Mouse (Mus musculus) heart, adult 2 months (tissue): ENCODE measurements around the gene Nf2. TPM values are rescaled to one million over a fixed set of nuclear protein-coding genes. Genes with fewer than 3 reads are reported as not detected.

ENCODE experiments used
- DNase-seq, 2 experiments: peaks; one replicate each; pipeline ENCODE4 v3.0.0; 2021
- H3K27ac ChIP-seq: fragments of 200-600 bp; 2 replicates; pipeline ENCODE4 v1.8.1; 2022
- H3K27me3 ChIP-seq: fragments of 200-500 bp; 2 replicates; pipeline ENCODE4 v1.6.1; 2012; ENCODE audit warnings: mild to moderate bottlenecking, low read length, inconsistent platforms, mixed read lengths; ENCODE audit not compliant: control insufficient read depth, insufficient read depth
- H3K36me3 ChIP-seq: fragments of 200-500 bp; 2 replicates; pipeline ENCODE4 v1.6.1; 2012; ENCODE audit warnings: low read length, inconsistent platforms; ENCODE audit not compliant: control insufficient read depth, insufficient read depth
- H3K4me1 ChIP-seq: fragments of 200-500 bp; 2 replicates; pipeline ENCODE4 v1.6.1; 2011; ENCODE audit warnings: low read length; ENCODE audit not compliant: control insufficient read depth, insufficient read depth
- H3K4me3 ChIP-seq: fragments of 200-600 bp; 2 replicates; pipeline ENCODE4 v1.8.1; 2022
- H3K79me2 ChIP-seq: fragments of 200-500 bp; replicated peaks from 2 replicates; pipeline ENCODE4 v1.6.1; 2012; ENCODE audit warnings: mild to moderate bottlenecking, inconsistent platforms, low read length, moderate library complexity, mixed read lengths; ENCODE audit not compliant: control insufficient read depth, insufficient read depth
- H3K9ac ChIP-seq: fragments of 200-500 bp; 2 replicates; pipeline ENCODE4 v1.6.1; 2012; ENCODE audit warnings: low read depth, mild to moderate bottlenecking, control low read depth, inconsistent platforms, low read length, mixed read lengths
- CTCF ChIP-seq: fragments of 200-600 bp; IDR thresholded peaks from 2 replicates; pipeline ENCODE4 v1.8.1; 2022; ENCODE audit warnings: antibody characterized with exemption, mild to moderate bottlenecking, moderate library complexity
- EP300 ChIP-seq: fragments of 200-500 bp; IDR thresholded peaks from 2 replicates; pipeline ENCODE4 v1.6.1; 2011; ENCODE audit warnings: low read depth, low read length, control low read depth; ENCODE audit not compliant: insufficient read depth
- POLR2A ChIP-seq: fragments of 200-500 bp; IDR thresholded peaks from 2 replicates; pipeline ENCODE4 v1.6.1; 2011; ENCODE audit warnings: mild to moderate bottlenecking, low read depth, low read length, control low read depth; ENCODE audit not compliant: insufficient read depth
- WGBS: fragments of 180-500 bp; shearing (Covaris S2); methylation state at CpG from one replicate; pipeline ENCODE4 v1.1.7; 2018; 5-methylcytosine and 5-hydroxymethylcytosine counted together
- intact Hi-C: fragments of 180-260 bp; cut with DNase I; formaldehyde crosslinking; loops from one replicate; pipeline ENCODE4 v1.15.1; 2025
- microRNA-seq, 2 experiments: library from miRNA; unstranded; fragments of <30 nt; microRNA quantifications; one replicate each; pipeline ENCODE4 v1.2.0; 2021
- polyA plus RNA-seq: library from polyadenylated mRNA; depleted of rRNA; stranded (reverse); fragments of >200 nt; gene quantifications from 2 replicates; pipeline ENCODE4 v1.2.3, GENCODE M21; 2012; rRNA removed
- total RNA-seq, 2 experiments: library from RNA; stranded (reverse); gene quantifications; 2 replicates each; pipeline ENCODE4 v1.2.3; 2021

The Nf2 gene
- total and polyA plus RNA-seq, 3 experiments, result 57.1 to 85.0 (median 77.1) TPM

GRCm38 (mm10) chr11:4719961-4720360 lies 129.4 kb downstream of the Nf2 start:
- H3K4me1 ChIP-seq, result peaks cover 8% of the 10 kb centered on the region; the same call in 1 of the 2 replicates
- H3K9ac ChIP-seq, result no peak overlapping the region
- H3K27ac ChIP-seq, result no peak overlapping the region
- TF ChIP-seq EP300, result no peak
- no peak for TF ChIP-seq CTCF
- no peak for TF ChIP-seq POLR2A
- 93% methylated on average over 9 of the region's 9 CpGs for WGBS
- H3K27me3 ChIP-seq, result no peaks in the 10 kb centered on the region
- H3K36me3 ChIP-seq, result no peaks in the 10 kb centered on the region
- no peak for DNase-seq
- intact Hi-C loops, result loop anchor here (5.0 kb wide), 1 partner anchor 117 kb away; no protein-coding TSS in a partner anchor
- 0 out of 2 replicates have a peak, but pooled peaks cover 1% of the 10 kb centered on the region for H3K79me2 ChIP-seq
- no peak overlapping the region for H3K4me3 ChIP-seq

- DNase-seq, result no peak
- no peak for TF ChIP-seq EP300
- TF ChIP-seq CTCF, result no peak
- no peak for TF ChIP-seq POLR2A
- Histone ChIP-seq H3K4me3 (no peak overlapping the region), H3K27me3 (no peaks in the 10 kb centered on the region), H3K4me1 (peaks cover 8% of the 10 kb centered on the region; the same call in 1 of the 2 replicates), H3K9ac (no peak overlapping the region), H3K36me3 (no peaks in the 10 kb centered on the region), H3K79me2 (0 out of 2 replicates have a peak, but pooled peaks cover 1% of the 10 kb centered on the region), H3K27ac (no peak overlapping the region)
- intact Hi-C loops, result loop anchor here (5.0 kb wide), 1 partner anchor 119 kb away; no protein-coding TSS in a partner anchor
- 57% methylated on average over 5 of the region's 5 CpGs for WGBS
Observed at GRCm38 (mm10) chr11:4718548-4718947, 130.8 kb downstream of the Nf2 start.

DNA sequence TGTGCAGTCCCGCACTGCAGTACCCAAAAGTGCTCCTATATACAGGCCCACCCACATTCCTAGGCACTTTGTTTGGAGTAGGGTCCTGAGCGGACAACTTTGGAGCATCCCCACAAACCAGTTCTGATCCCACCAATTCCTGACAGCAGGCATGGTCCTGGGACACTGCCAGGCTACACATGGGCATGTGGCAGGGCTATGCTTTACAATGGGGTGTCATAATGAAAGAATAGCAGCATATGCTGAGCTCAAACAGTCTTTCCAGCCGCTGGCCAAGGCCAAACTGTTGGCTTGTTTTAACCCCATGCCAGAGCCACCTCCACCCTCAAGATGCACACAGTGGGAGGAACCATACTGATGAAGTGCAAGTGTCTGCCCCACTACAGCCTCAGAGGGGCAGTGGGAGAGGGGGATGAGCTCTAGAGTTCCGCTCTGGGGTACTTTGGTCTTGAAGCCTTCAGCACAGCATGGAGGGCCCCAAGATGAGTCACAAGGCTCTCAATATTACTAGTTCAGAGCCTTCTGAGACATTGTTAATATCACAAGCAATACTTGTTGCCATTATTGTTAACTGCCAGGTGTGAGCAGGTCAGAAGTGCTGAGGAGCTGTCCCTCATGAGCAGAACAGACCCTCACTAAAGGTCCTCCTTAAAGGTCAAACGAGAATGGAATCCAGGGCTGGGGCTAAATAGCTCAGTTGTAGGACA lies 132.7 kb downstream of the Nf2 start:
- TF ChIP-seq CTCF (no peak), POLR2A (no peak), EP300 (no peak)
- Histone ChIP-seq H3K79me2 (0 out of 2 replicates have a peak, but pooled peaks cover 1% of the 10 kb centered on the region), H3K27me3 (no peaks in the 10 kb centered on the region), H3K9ac (no peak overlapping the region), H3K36me3 (no peaks in the 10 kb centered on the region), H3K4me3 (no peak overlapping the region), H3K27ac (no peak overlapping the region), H3K4me1 (peaks cover 8% of the 10 kb centered on the region; the same call in 1 of the 2 replicates)
- 95% methylated on average over 5 of the region's 5 CpGs for WGBS
- no peak for DNase-seq
- intact Hi-C loops, result loop anchor here (5.0 kb wide), 1 partner anchor 121 kb away; no protein-coding TSS in a partner anchor

Small RNA genes within 50 kb of the gene (microRNA-seq; reads per million reads assigned to microRNA genes)
- gene Mir6918, result 0 to 1.1 reads per million in 2 experiments

Other genes starting within 250 kb of the Nf2 start
- not detected for gene Gm11032, start 229.5 kb downstream of the Nf2 start, total RNA-seq
- gene Gm11032, start 229.5 kb downstream of the Nf2 start, polyA plus RNA-seq, result not detected in 2 replicates
- 10 to 100 TPM; 14.1 to 14.5 TPM for gene Ascc2, start 211.8 kb downstream of the Nf2 start, total RNA-seq
- gene Ascc2, start 211.8 kb downstream of the Nf2 start, polyA plus RNA-seq, result 9.7 and 12.6 TPM in 2 replicates
- 1,000 to 10,000 TPM; 1,404 to 1,617 TPM for gene Uqcr10, start 145.2 kb downstream of the Nf2 start, total RNA-seq
- 2,007 and 2,149 TPM in 2 replicates for gene Uqcr10, start 145.2 kb downstream of the Nf2 start, polyA plus RNA-seq
- gene Zmat5, start 144.9 kb downstream of the Nf2 start, total RNA-seq, result 10 to 100 TPM; 22.2 to 26.3 TPM
- 32.1 and 36.2 TPM in 2 replicates for gene Zmat5, start 144.9 kb downstream of the Nf2 start, polyA plus RNA-seq
- not detected for gene Cabp7, start 102.8 kb downstream of the Nf2 start, total RNA-seq
- not detected in 2 replicates for gene Cabp7, start 102.8 kb downstream of the Nf2 start, polyA plus RNA-seq
- gene Nipsnap1, start 24.4 kb upstream of the Nf2 start, total RNA-seq, result under 1 TPM; 0.50 to 0.75 TPM
- gene Nipsnap1, start 24.4 kb upstream of the Nf2 start, polyA plus RNA-seq, result 1.6 and 3.6 TPM in 2 replicates
- 10 to 100 TPM; 16.2 to 16.5 TPM for gene Thoc5, start 45.8 kb upstream of the Nf2 start, total RNA-seq
- 12.8 and 15.8 TPM in 2 replicates for gene Thoc5, start 45.8 kb upstream of the Nf2 start, polyA plus RNA-seq
- under 1 TPM in 1 of 2 experiments, not detected in 1; 0.05 TPM for gene Nefh, start 98.5 kb upstream of the Nf2 start, total RNA-seq
- gene Nefh, start 98.5 kb upstream of the Nf2 start, polyA plus RNA-seq, result 0.06 and 0.08 TPM in 2 replicates
- gene Ap1b1, start 137.3 kb upstream of the Nf2 start, total RNA-seq, result 10 to 100 TPM; 48.1 to 48.6 TPM
- 64.2 and 77.2 TPM in 2 replicates for gene Ap1b1, start 137.3 kb upstream of the Nf2 start, polyA plus RNA-seq
- gene Rasl10a, start 208.6 kb upstream of the Nf2 start, total RNA-seq, result 1 to 10 TPM; 5.0 to 8.1 TPM
- gene Rasl10a, start 208.6 kb upstream of the Nf2 start, polyA plus RNA-seq, result 5.2 and 5.4 TPM in 2 replicates
- 10 to 100 TPM; 18.2 to 21.0 TPM for gene Gas2l1, start 215.8 kb upstream of the Nf2 start, total RNA-seq
- gene Gas2l1, start 215.8 kb upstream of the Nf2 start, polyA plus RNA-seq, result 22.5 and 27.9 TPM in 2 replicates
- gene Rhbdd3, start 249.4 kb upstream of the Nf2 start, total RNA-seq, result 10 to 100 TPM; 21.2 to 23.3 TPM
- 30.9 and 34.4 TPM in 2 replicates for gene Rhbdd3, start 249.4 kb upstream of the Nf2 start, polyA plus RNA-seq
- gene Ewsr1, start 249.7 kb upstream of the Nf2 start, total RNA-seq, result 10 to 100 TPM; 89.7 to 92.3 TPM
- 164 and 193 TPM in 2 replicates for gene Ewsr1, start 249.7 kb upstream of the Nf2 start, polyA plus RNA-seq